Mouse (Mus musculus) midbrain, embryonic 10.5 days (tissue): ENCODE measurements around the gene Maml1. TPM values are rescaled to one million over a fixed set of nuclear protein-coding genes. Genes with fewer than 3 reads are reported as not detected.

Source experiments
- DNase-seq: peaks from one replicate; pipeline ENCODE4 v3.0.0-alpha.2; 2017; ENCODE audit warnings: low spot score
- H3K27ac ChIP-seq: fragments of 300-500 bp; sonication (generic); replicated peaks from 2 replicates; pipeline ENCODE4 v1.5.1; 2016; ENCODE audit warnings: mild to moderate bottlenecking
- H3K27me3 ChIP-seq: fragments of 300-500 bp; sonication (generic); 2 replicates; pipeline ENCODE4 v1.6.1; 2016; ENCODE audit warnings: low read depth, mild to moderate bottlenecking; ENCODE audit not compliant: poor library complexity, severe bottlenecking
- H3K36me3 ChIP-seq: fragments of 300-500 bp; sonication (generic); 2 replicates; pipeline ENCODE4 v1.6.1; 2016; ENCODE audit warnings: mild to moderate bottlenecking, moderate library complexity
- H3K4me1 ChIP-seq: fragments of 300-500 bp; sonication (generic); 2 replicates; pipeline ENCODE4 v1.6.1; 2016
- H3K4me3 ChIP-seq: fragments of 300-500 bp; sonication (generic); 2 replicates; pipeline ENCODE4 v1.5.1; 2016; ENCODE audit warnings: mild to moderate bottlenecking, moderate library complexity
- H3K9me3 ChIP-seq: fragments of 300-500 bp; sonication (generic); replicated peaks from 2 replicates; pipeline ENCODE4 v1.6.1; 2016; ENCODE audit warnings: mild to moderate bottlenecking
- WGBS: fragments of 180-500 bp; shearing (Covaris S2); methylation state at CpG from one replicate; pipeline ENCODE4 v1.1.7; 2016; 5-methylcytosine and 5-hydroxymethylcytosine counted together
- polyA plus RNA-seq: library from polyadenylated mRNA; unstranded; fragments of >200 nt; fragmentation: Nextera tagmentation; extraction: Ambion mirVana; gene quantifications from 2 replicates; pipeline ENCODE4 v1.2.1, GENCODE M21; 2016

Maml1 gene
- polyA plus RNA-seq, 1 experiment from 2014 or later: 5.6 TPM

- WGBS: 53% methylated on average over 7 of the region's 7 CpGs
- Histone ChIP-seq H3K4me1 (peaks cover 42% of the 10 kb centered on the region), H3K4me3 (no peak overlapping the region), H3K36me3 (no peaks in the 10 kb centered on the region), H3K27ac (no peak overlapping the region; the same call in 1 of the 2 replicates), H3K27me3 (peaks cover 37% of the 10 kb centered on the region), H3K9me3 (no peaks in the 10 kb centered on the region)
- DNase-seq: no peak
These were observed 69.4 kb downstream of the Maml1 start for GRCm38 (mm10) chr11:50222559-50223276.

DNA sequence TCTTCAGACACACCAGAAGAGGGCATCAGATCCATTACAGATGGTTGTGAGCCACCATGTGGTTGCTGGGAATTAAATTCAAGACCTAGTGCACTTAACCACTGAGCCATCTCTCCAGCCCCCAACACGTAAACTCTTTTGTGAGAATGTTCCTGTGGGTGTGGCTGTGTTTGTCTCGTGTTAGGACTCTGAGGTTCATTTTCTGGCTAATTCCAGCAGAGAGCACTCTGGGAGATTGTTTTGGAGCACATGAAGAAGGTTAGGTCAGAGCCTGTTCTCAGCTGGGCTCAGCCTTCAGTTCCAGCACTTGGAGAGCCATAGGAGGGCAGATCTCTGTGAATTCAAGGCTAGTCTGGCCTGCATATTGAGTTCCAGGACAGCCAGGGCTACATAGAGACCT, 72.3 kb downstream of the Maml1 start:
- WGBS: 52% methylated on average over 2 of the region's 2 CpGs
- no peaks in the 10 kb centered on the region for H3K36me3 ChIP-seq
- H3K4me3 ChIP-seq: no peak overlapping the region
- peaks cover 19% of the 10 kb centered on the region for H3K27me3 ChIP-seq
- no peak for DNase-seq
- H3K4me1 ChIP-seq: peaks cover 34% of the 10 kb centered on the region
- no peak overlapping the region for H3K27ac ChIP-seq
- H3K9me3 ChIP-seq: no peaks in the 10 kb centered on the region

DNA sequence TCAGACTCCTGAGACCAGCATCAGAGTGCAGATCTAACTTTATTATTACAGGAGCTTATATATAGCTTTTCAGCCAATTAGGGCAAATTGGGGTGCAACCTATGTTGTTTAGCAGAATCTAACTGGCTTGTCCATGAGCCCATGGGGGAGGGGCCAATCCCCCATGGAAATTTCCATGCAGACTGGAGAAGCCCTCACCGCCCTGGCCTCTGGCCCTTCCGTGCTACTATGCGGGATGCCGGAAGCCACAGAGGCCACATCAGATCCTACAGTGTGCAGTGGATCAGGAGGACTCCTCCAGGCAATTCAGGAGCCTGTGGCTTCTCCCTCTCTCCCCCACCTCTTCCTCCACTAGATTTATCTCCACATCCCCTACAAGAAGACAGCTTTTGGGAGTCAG, 74.3 kb downstream of the Maml1 start:
- Histone ChIP-seq H3K4me3 (no peak overlapping the region), H3K27ac (no peak overlapping the region), H3K36me3 (no peaks in the 10 kb centered on the region), H3K4me1 (peaks cover 27% of the 10 kb centered on the region), H3K27me3 (peaks cover 6% of the 10 kb centered on the region; the same call in 1 of the 2 replicates), H3K9me3 (no peaks in the 10 kb centered on the region)
- no peak for DNase-seq
- 62% methylated on average over 4 of the region's 4 CpGs for WGBS

DNA sequence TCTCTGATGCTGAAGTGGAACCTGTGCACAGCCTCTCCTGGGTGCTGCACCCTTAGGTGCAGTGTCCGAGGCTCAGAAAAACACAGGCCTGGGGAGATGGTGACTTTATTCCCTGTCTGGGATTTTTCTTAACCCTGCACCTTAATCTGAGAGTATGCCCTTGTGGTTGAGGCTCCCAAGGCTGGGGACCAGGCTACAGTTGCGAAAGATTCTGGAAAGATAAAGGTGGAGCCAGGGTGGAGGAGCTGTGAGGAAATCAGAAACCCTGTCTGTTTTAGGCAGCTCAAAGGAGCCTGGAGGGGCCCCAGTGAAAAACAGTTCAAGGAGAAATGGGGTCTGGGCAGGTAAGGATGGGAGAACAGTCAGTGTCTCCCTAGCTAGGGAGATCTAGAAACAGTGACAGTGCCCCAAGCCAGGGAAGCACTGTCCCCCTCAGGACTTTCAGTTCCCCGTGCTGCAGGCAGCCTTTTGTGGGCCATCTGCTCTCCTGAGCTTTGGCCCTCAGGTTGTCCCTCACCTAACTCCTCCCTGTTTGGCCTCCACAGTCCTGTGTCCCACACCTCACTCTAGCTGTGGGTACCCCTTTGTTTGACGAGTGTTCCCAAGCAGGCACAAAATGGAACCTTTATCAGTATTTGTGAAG, 75.3 kb downstream of the Maml1 start:
- 75% methylated on average over 4 of the region's 4 CpGs for WGBS
- Histone ChIP-seq H3K27me3 (no peaks in the 10 kb centered on the region), H3K4me1 (peaks cover 27% of the 10 kb centered on the region), H3K36me3 (no peaks in the 10 kb centered on the region), H3K27ac (0 out of 2 replicates have a peak overlapping the region, but pooled peaks have one; percentile 35), H3K4me3 (no peak overlapping the region), H3K9me3 (no peaks in the 10 kb centered on the region)
- DNase-seq: no peak

GRCm38 (mm10) chr11:50215633-50216032, 76.5 kb downstream of the Maml1 start:
- H3K9me3 ChIP-seq: no peaks in the 10 kb centered on the region
- no peaks in the 10 kb centered on the region for H3K27me3 ChIP-seq
- WGBS: 21% methylated on average over 9 of the region's 9 CpGs
- H3K27ac ChIP-seq: no peak overlapping the region
- no peak overlapping the region for H3K4me3 ChIP-seq
- no peaks in the 10 kb centered on the region for H3K36me3 ChIP-seq
- DNase-seq: no peak
- peaks cover 34% of the 10 kb centered on the region for H3K4me1 ChIP-seq

GRCm38 (mm10) chr11:50214631-50215030, 77.5 kb downstream of the Maml1 start:
- Histone ChIP-seq H3K4me3 (no peak overlapping the region), H3K27ac (no peak overlapping the region), H3K4me1 (peaks cover 41% of the 10 kb centered on the region), H3K27me3 (no peaks in the 10 kb centered on the region), H3K9me3 (no peaks in the 10 kb centered on the region), H3K36me3 (no peaks in the 10 kb centered on the region)
- DNase-seq: no peak
- WGBS: 86% methylated on average over 6 of the region's 6 CpGs

GRCm38 (mm10) chr11:50212848-50213758, 79.0 kb downstream of the Maml1 start:
- WGBS: 74% methylated on average over 11 of the region's 11 CpGs
- no peak for DNase-seq
- Histone ChIP-seq H3K27ac (no peak overlapping the region), H3K4me3 (no peak overlapping the region), H3K9me3 (no peaks in the 10 kb centered on the region), H3K36me3 (no peaks in the 10 kb centered on the region), H3K4me1 (peaks cover 48% of the 10 kb centered on the region), H3K27me3 (no peaks in the 10 kb centered on the region)

- H3K4me1 ChIP-seq: peaks cover 42% of the 10 kb centered on the region
- no peak overlapping the region for H3K27ac ChIP-seq
- WGBS: 75% methylated on average over 3 of the region's 3 CpGs
These were observed 79.9 kb downstream of the Maml1 start for GRCm38 (mm10) chr11:50212060-50212739.

DNA sequence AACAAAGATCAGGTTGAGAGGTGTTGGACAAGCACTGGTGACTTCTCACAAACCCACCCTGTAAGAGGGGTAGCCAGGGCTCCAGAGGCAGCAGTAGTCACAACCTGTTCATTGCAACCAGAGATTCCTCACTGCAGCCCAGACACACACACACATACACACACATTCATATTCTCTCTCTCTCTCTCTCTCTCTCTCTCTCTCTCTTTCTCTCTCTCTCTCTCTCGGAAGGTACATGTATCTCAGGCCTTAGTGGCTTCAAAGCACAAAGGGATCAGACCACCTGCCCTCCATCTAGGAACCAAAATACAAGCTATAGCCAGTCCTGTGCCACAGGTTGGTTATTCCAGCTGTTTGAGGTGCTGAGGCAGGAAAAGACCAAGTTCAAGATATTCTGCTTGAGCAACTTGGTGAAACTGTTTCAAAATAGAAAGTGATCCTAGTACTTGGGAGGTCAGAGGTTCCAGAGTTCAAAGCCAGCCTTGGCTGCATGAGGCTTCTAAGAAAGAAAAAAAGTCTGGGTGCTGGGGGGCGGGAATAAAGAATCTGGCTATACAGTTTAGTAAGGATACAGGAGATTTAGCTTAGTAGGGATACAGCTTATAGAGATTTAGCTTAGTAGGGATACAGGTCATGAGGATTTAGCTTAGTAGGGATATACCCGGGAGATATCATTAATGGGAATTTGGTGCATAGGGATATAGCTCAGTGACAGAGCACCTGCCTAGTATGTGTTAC, 80.6 kb downstream of the Maml1 start:
- 91% methylated on average over 3 of the region's 3 CpGs for WGBS
- no peaks in the 10 kb centered on the region for H3K9me3 ChIP-seq
- peaks cover 15% of the 10 kb centered on the region for H3K36me3 ChIP-seq
- no peak for DNase-seq
- H3K27ac ChIP-seq: peak overlapping the region; percentile 95; the same call in 1 of the 2 replicates
- H3K27me3 ChIP-seq: no peaks in the 10 kb centered on the region
- H3K4me3 ChIP-seq: peak overlapping the region; percentile 96
- peaks cover 38% of the 10 kb centered on the region for H3K4me1 ChIP-seq

More at GRCm38 (mm10) chr11:50212060-50212739, 79.9 kb downstream of the Maml1 start:
- Histone ChIP-seq H3K9me3 (no peaks in the 10 kb centered on the region), H3K36me3 (peaks cover 7% of the 10 kb centered on the region), H3K27me3 (no peaks in the 10 kb centered on the region), H3K4me3 (no peak overlapping the region)
- DNase-seq: no peak

DNA sequence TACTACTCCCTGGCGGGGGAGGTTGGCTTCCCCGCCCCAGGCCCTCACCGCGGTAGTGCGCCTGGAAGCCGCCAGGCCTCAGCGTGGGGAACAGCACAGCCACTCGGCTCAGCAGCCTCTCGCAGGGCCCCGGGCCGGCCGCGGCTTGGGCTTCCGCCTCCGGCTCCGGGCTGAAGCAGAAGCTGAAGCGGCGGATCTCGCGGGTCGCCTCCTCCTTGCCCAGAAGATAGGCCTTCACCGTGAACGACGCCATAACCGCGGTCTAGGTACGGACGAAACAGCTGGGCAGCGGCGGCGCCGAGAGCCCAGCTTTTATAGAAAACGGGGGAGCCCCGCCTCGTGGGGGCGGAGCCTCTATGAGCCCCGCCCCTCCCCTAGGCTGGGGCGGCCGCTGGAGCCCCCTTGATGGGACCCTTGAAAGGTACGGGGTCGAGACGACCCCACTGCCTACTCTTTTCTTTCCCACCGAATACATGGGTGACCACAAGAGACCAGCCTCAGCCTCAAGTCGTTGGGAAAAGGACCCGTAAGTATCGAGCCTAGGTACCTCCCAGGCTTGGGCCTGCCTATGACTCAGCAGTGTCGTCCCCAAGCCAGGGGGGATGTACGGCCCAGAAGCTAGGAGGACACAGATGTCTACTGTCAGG, 81.5 kb downstream of the Maml1 start, which contains the start of the genes Sqstm1 and Mgat4b:
Gene Sqstm1, minus strand, starts transcription at position 323 of the 647 bp plus-strand sequence.
Gene Mgat4b, plus strand, starts transcription at position 386 of the 647 bp plus-strand sequence.
- WGBS: under 1% methylated on average over 48 of the region's 48 CpGs
- peaks cover 30% of the 10 kb centered on the region for H3K4me1 ChIP-seq
- no peaks in the 10 kb centered on the region for H3K9me3 ChIP-seq
- peak; percentile 84 for DNase-seq
- H3K36me3 ChIP-seq: peaks cover 23% of the 10 kb centered on the region
- peak within 1 kb of the TSS; percentile 96 for H3K4me3 ChIP-seq
- peak within 1 kb of the TSS; percentile 95 for H3K27ac ChIP-seq
- no peaks in the 10 kb centered on the region for H3K27me3 ChIP-seq

DNA sequence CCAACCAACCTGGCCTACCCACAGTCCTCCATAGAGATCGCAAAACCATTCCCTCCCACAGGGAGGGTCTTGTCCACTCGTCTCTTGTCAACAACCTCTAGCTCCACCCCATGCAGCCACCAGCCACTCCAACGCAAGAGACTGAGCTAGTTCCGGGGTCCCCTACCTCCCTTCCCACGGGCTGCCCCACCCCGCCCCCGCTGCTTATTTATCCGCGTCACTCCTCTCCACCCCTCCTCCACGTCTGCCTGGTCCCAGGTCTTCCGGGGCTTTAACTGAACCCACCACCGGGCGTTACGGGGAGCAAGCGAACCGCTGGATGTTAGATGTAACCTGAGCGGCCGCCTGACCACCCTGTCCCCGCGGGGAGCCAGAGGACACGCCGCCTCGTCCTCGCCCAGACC, 82.0 kb downstream of the Maml1 start:
- Histone ChIP-seq H3K27me3 (no peaks in the 10 kb centered on the region), H3K9me3 (no peaks in the 10 kb centered on the region), H3K27ac (peak overlapping the region; percentile 95), H3K4me3 (peak overlapping the region; percentile 96), H3K36me3 (peaks cover 28% of the 10 kb centered on the region), H3K4me1 (peaks cover 27% of the 10 kb centered on the region)
- DNase-seq: peak; percentile 91
- under 1% methylated on average over 24 of the region's 24 CpGs for WGBS
